Mouse (Mus musculus) kidney, postnatal 36 days (tissue): ENCODE data around the gene Mindy4b-ps.
"Not testable (repeated sequence)": the region's sequence is repeated elsewhere in the genome, so short reads cannot be mapped to it uniquely, and the experiment has no call there.

Experiments used
- DNase-seq, 2 experiments: peaks; one replicate each; pipeline ENCODE4 v3.0.0; 2021 to 2022; ENCODE audit warnings: mixed read lengths in 2 of 2

The Mindy4b-ps gene

GRCm38 (mm10) chr3:58822211-58822610 is at the start of gene Mindy4b-ps:
TSS of gene Mindy4b-ps (minus strand) at chr3:58822311.
- DNase-seq = no peak

GRCm38 (mm10) chr3:58871882-58872281 is 49.8 kb upstream of the Mindy4b-ps start:
- DNase-seq = not testable (repeated sequence)

- DNase-seq = no peak
These were observed 43.6 kb upstream of the Mindy4b-ps start for GRCm38 (mm10) chr3:58865690-58866089.

- no peak for DNase-seq
These were observed 40.9 kb upstream of the Mindy4b-ps start for GRCm38 (mm10) chr3:58862976-58863375.

GRCm38 (mm10) chr3:58843415-58843814 is 21.3 kb upstream of the Mindy4b-ps start:
- DNase-seq = peak in 1 of 2 experiments; percentile 6

- no peak for DNase-seq
These were observed 11.5 kb upstream of the Mindy4b-ps start for GRCm38 (mm10) chr3:58833442-58834160.

GRCm38 (mm10) chr3:58832888-58833287 is 10.8 kb upstream of the Mindy4b-ps start:
- DNase-seq = no peak

- DNase-seq = no peak
These were observed 9.5 kb upstream of the Mindy4b-ps start for GRCm38 (mm10) chr3:58831586-58831985.

- DNase-seq = no peak
These were observed 7.8 kb upstream of the Mindy4b-ps start for GRCm38 (mm10) chr3:58829926-58830325.

GRCm38 (mm10) chr3:58828366-58829153 is 6.4 kb upstream of the Mindy4b-ps start:
- no peak for DNase-seq

- no peak for DNase-seq
These were observed 4.2 kb upstream of the Mindy4b-ps start for GRCm38 (mm10) chr3:58826266-58826665.

GRCm38 (mm10) chr3:58817337-58817736 is 4.8 kb downstream of the Mindy4b-ps start:
- DNase-seq = no peak

GRCm38 (mm10) chr3:58814191-58814590 is 7.9 kb downstream of the Mindy4b-ps start:
- DNase-seq = no peak

- DNase-seq = no peak
These were observed 11.8 kb downstream of the Mindy4b-ps start for GRCm38 (mm10) chr3:58810353-58810752.

GRCm38 (mm10) chr3:58809111-58809915 is 12.8 kb downstream of the Mindy4b-ps start:
- no peak for DNase-seq

- no peak for DNase-seq
These were observed 13.5 kb downstream of the Mindy4b-ps start for GRCm38 (mm10) chr3:58808636-58809035.

- no peak for DNase-seq
These were observed 17.4 kb downstream of the Mindy4b-ps start for GRCm38 (mm10) chr3:58804745-58805144.

- DNase-seq = no peak
These were observed 23.4 kb downstream of the Mindy4b-ps start for GRCm38 (mm10) chr3:58798676-58799075.

- DNase-seq = no peak
These were observed 23.9 kb downstream of the Mindy4b-ps start for GRCm38 (mm10) chr3:58798245-58798644.

- DNase-seq = no peak
These were observed 32.6 kb downstream of the Mindy4b-ps start for GRCm38 (mm10) chr3:58789473-58789872.

GRCm38 (mm10) chr3:58789033-58789432 is 33.1 kb downstream of the Mindy4b-ps start:
- peak; percentile 8 to 9 for DNase-seq

GRCm38 (mm10) chr3:58786470-58786869 is 35.6 kb downstream of the Mindy4b-ps start:
- no peak for DNase-seq

GRCm38 (mm10) chr3:58785863-58786262 is 36.2 kb downstream of the Mindy4b-ps start:
- DNase-seq = peak; percentile 74 to 80
